Mouse (Mus musculus) heart, embryonic 14.5 days (tissue): ENCODE results near the gene Lat. TPM values are rescaled to one million over a fixed set of nuclear protein-coding genes. Genes with fewer than 3 reads are reported as not detected.
A peak's percentile ranks its signal among the peaks of the same experiment; 100 is the strongest.

Experiments used
- ATAC-seq: fragments of 200-750 bp; cut with Nextera tagmentation; 2 replicates; pipeline ENCODE4 v1.8.0; 2017; ENCODE audit warnings: low read depth, moderate TSS enrichment; ENCODE audit not compliant: insufficient number of reproducible peaks, insufficient read depth, low FRiP score
- H3K27ac ChIP-seq, 2 experiments: fragments of 200-500 bp in 1 of 2; fragments of 300-500 bp in 1 of 2; sonication (generic) in 1 of 2; replicated peaks in 1 of 2; 2 replicates each; pipeline ENCODE4 v1.5.1; 2012 to 2014; ENCODE audit warnings: low read depth in 2 of 2, low read length in 2 of 2, control low read depth in 1 of 2, mild to moderate bottlenecking in 1 of 2, mixed read lengths in 1 of 2; ENCODE audit not compliant: control insufficient read depth in 1 of 2, insufficient read depth in 1 of 2
- H3K27me3 ChIP-seq: fragments of 300-500 bp; sonication (generic); 2 replicates; pipeline ENCODE4 v1.6.1; 2014; ENCODE audit warnings: mild to moderate bottlenecking, low read length, control low read depth; ENCODE audit not compliant: control insufficient read depth, insufficient read depth
- H3K36me3 ChIP-seq: fragments of 300-500 bp; sonication (generic); 2 replicates; pipeline ENCODE4 v1.6.1; 2014; ENCODE audit warnings: mild to moderate bottlenecking, control low read depth, low read length, mixed read lengths; ENCODE audit not compliant: control insufficient read depth, insufficient read depth
- H3K4me1 ChIP-seq, 2 experiments: fragments of 200-500 bp in 1 of 2; fragments of 300-500 bp in 1 of 2; sonication (generic) in 1 of 2; 2 replicates each; pipeline ENCODE4 v1.6.1; 2012 to 2014; ENCODE audit warnings: low read length in 2 of 2, control low read depth in 1 of 2, mixed read lengths in 1 of 2; ENCODE audit not compliant: control insufficient read depth in 2 of 2, insufficient read depth in 2 of 2
- H3K4me2 ChIP-seq: fragments of 300-500 bp; sonication (generic); 2 replicates; pipeline ENCODE4 v1.6.1; 2014; ENCODE audit warnings: mild to moderate bottlenecking, low read length
- H3K4me3 ChIP-seq, 2 experiments: fragments of 200-500 bp in 1 of 2; fragments of 300-500 bp in 1 of 2; sonication (generic) in 1 of 2; 2 replicates each; pipeline ENCODE4 v1.5.1; 2012 to 2014; ENCODE audit warnings: low read length in 2 of 2, mild to moderate bottlenecking in 2 of 2, control low read depth in 1 of 2, low read depth in 1 of 2, moderate library complexity in 1 of 2; ENCODE audit not compliant: control insufficient read depth in 1 of 2, insufficient read depth in 1 of 2
- H3K9ac ChIP-seq: fragments of 300-500 bp; sonication (generic); 2 replicates; pipeline ENCODE4 v1.6.1; 2014; ENCODE audit warnings: mild to moderate bottlenecking, low read length
- H3K9me3 ChIP-seq: fragments of 300-500 bp; sonication (generic); 2 replicates; pipeline ENCODE4 v1.6.1; 2016; ENCODE audit warnings: low read length, control low read depth; ENCODE audit not compliant: control insufficient read depth
- WGBS: fragments of 180-500 bp; shearing (Covaris S2); extraction: QIAGEN DNeasy Blood & Tissue Kit; methylation state at CpG from one replicate; pipeline ENCODE4 v1.1.7; 2014; 5-methylcytosine and 5-hydroxymethylcytosine counted together
- polyA plus RNA-seq: library from polyadenylated mRNA; unstranded; fragments of >200 nt; fragmentation: Nextera tagmentation; extraction: Ambion mirVana; gene quantifications from 2 replicates; pipeline ENCODE4 v1.2.1, GENCODE M21; 2014

Lat gene
- 3.3 and 3.4 TPM in 2 replicates for polyA plus RNA-seq

DNA sequence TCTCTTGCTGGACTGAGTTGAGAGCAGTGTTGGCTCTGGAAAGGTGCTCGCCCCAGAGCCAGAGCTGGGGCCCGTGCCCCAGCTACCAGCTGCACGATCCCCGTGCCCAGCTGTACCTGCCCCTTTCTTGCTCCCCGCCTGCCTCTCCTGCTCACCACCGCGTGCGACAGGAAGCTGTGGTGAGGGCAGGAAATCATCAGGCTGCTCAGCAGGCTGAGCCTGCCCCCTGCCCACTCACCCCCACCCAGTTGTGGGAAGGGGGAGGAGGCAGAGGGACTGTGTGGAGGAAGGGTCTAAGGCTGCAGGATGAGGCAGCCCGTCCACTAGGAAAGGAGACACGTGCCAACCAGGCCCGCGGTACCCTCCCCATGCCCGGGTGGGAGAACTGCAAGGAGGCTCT is at the start of gene Lat:
Gene Lat (minus strand): TSS at position 178 of the 400 bp plus-strand sequence.
- Histone ChIP-seq H3K4me2 (peak within 1 kb of the TSS; percentile 21; the same call in 1 of the 2 replicates), H3K9me3 (no peaks in the 10 kb centered on the region), H3K4me3 (0 out of 4 replicates have a peak within 1 kb of the TSS, but pooled peaks of 1 of the 2 experiments have one; percentile 8), H3K36me3 (peaks cover 52% of the 10 kb centered on the region), H3K27ac (no peak within 1 kb of the TSS), H3K4me1 (no peaks in the 10 kb centered on the region; a peak in 1 of 4 replicates), H3K27me3 (no peaks in the 10 kb centered on the region), H3K9ac (no peak within 1 kb of the TSS)
- ATAC-seq = 0 out of 2 replicates have a peak, but pooled peaks have one; percentile 43
- 57% methylated on average over 13 of the region's 13 CpGs for WGBS

DNA sequence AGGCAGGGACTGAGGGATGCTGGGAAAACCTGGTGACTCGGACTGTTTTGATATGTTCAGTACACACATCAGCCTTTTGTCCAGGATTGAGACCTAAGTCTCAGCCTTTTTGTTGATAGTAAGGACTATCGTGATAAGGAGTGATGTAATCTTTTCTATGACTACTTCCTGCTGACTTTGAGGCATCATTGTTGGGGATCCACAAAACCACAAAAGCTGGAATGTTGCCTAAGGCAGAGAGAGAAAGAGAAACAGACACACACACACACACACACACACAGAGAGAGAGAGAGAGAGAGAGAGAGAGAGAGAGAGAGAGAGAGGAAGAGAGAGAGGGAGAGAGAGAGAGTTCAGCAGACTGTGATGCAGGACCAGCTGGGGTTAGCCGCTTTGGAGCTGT is 49.1 kb upstream of the Lat start:
- H3K36me3 ChIP-seq = no peaks in the 10 kb centered on the region
- 34% methylated on average over 3 of the region's 3 CpGs for WGBS
- no peaks in the 10 kb centered on the region for H3K9me3 ChIP-seq
- no peak for ATAC-seq
- H3K27ac ChIP-seq = no peak overlapping the region
- no peaks in the 10 kb centered on the region for H3K4me1 ChIP-seq
- no peaks in the 10 kb centered on the region for H3K27me3 ChIP-seq
- no peak overlapping the region for H3K4me3 ChIP-seq
- H3K9ac ChIP-seq = no peak overlapping the region
- no peak overlapping the region for H3K4me2 ChIP-seq

DNA sequence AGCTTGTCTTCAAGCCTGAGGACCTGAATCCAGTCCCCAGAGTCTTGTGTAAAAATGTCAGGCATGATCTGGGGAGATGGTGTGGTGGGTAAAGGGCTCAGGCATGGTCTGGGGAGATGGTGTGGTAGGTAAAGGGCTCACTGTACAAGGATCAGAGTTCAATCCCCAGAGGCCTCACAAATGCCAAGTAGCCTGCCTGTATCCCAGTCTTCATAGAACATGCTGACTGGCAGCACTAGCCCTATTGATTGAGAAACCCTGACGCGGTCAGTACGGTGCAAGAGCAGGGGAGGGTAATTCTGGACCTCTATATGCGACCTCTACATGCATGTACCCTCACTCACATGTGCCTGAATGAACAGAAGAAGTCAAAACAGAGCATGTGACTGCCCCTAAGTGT is 48.2 kb upstream of the Lat start:
- no peak for ATAC-seq
- H3K9ac ChIP-seq = no peak overlapping the region
- H3K4me1 ChIP-seq = no peaks in the 10 kb centered on the region
- H3K27me3 ChIP-seq = no peaks in the 10 kb centered on the region
- no peak overlapping the region for H3K4me3 ChIP-seq
- H3K36me3 ChIP-seq = no peaks in the 10 kb centered on the region
- no peak overlapping the region for H3K4me2 ChIP-seq
- H3K27ac ChIP-seq = no peak overlapping the region
- no peaks in the 10 kb centered on the region for H3K9me3 ChIP-seq
- WGBS = 93% methylated on average over 4 of the region's 4 CpGs

DNA sequence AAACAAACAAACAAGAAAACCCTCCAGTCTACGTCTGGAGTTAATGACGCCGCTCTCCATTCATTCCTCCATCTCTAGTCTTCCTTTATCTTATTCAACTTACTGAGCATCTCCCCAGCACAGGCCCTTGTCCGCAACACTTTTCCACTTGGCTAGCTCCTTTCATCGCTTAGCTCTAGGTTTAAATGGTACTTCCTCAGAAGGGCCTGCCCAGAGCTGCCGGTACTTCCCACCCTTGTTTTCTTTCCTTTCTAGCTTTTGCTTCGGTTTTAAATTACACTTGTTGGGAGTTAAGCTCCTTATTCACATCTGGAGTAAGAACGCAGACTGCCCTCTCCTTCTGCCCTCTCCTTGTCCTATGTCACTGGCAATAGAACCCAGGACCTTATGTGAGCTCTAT is 47.7 kb upstream of the Lat start:
- Histone ChIP-seq H3K27me3 (no peaks in the 10 kb centered on the region; the same call in 1 of the 2 replicates), H3K27ac (no peak overlapping the region), H3K9me3 (no peaks in the 10 kb centered on the region), H3K4me2 (no peak overlapping the region), H3K4me1 (no peaks in the 10 kb centered on the region), H3K36me3 (no peaks in the 10 kb centered on the region), H3K9ac (no peak overlapping the region), H3K4me3 (no peak overlapping the region)
- no peak for ATAC-seq
- WGBS = 51% methylated on average over 8 of the region's 8 CpGs

DNA sequence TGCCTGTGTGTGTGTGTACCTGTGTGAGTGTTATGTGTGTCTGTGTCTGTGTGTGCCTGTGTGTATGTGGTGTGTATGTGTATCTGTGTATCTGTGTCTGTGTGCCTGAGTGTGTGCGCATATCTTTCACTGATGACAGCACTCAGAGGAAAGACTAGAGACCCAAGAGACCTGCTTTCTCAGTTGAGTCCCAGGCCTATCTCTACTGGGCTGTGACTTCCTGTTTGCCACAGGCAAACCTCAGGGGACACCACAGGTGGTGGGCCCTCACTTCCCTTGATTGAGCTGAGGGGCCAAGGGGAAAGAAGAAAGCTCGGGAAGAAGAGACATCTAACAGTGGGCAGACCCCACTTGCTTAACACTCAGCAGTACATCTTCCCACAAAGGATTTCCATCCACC is 47.2 kb upstream of the Lat start:
- Histone ChIP-seq H3K9me3 (no peaks in the 10 kb centered on the region), H3K4me3 (no peak overlapping the region), H3K4me2 (no peak overlapping the region), H3K27ac (no peak overlapping the region), H3K36me3 (no peaks in the 10 kb centered on the region), H3K9ac (no peak overlapping the region), H3K27me3 (no peaks in the 10 kb centered on the region; the same call in 1 of the 2 replicates), H3K4me1 (no peaks in the 10 kb centered on the region)
- 36% methylated on average over 2 of the region's 2 CpGs for WGBS
- ATAC-seq = no peak

DNA sequence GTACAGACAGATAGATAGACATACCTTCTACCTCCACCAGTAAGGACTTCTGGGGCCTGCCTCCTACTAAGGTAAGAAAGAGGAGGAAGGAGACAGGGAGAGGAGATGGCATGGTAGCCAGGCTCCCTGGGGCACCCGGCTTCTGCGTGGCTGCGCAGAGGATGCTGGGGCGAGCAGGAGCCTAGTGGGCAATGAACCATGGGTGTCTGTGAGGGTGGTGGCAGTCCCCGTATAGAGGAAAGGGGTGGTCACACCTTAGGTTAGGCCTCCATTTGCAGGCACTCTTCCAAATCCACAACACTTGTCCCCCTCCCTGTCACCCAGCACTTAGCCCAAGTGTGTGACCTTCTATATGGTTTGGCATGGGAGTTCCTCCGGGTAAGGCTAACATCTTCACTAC is 45.4 kb upstream of the Lat start, which contains the start of gene Cd19:
Gene Cd19 (minus strand): TSS at position 165 of the 400 bp plus-strand sequence.
- Histone ChIP-seq H3K9me3 (no peaks in the 10 kb centered on the region), H3K4me2 (no peak within 1 kb of the TSS), H3K27ac (no peak within 1 kb of the TSS), H3K9ac (no peak within 1 kb of the TSS), H3K27me3 (no peaks in the 10 kb centered on the region; the same call in 1 of the 2 replicates), H3K4me1 (no peaks in the 10 kb centered on the region), H3K36me3 (no peaks in the 10 kb centered on the region), H3K4me3 (no peak within 1 kb of the TSS)
- 82% methylated on average over 6 of the region's 6 CpGs for WGBS
- no peak for ATAC-seq

DNA sequence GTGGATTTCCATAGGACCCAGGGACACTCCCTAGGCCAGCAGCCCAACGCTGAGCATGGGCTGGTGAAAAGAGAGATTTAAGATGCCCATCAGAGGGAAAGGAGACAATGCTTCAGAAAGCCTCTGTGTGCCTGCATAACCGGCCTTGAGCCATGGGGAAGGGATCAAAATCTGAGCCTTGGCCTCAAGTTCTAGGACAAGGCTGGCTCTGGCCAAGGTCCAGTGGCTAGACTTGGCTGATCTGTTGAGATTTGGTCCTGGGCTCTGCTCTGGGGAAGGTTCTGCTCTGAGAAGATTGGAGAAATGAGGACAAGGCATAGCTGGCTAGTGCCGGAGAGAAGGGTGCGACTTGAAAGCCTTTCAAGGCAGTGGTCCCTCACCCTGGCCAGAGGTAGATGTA is 41.7 kb upstream of the Lat start:
- Histone ChIP-seq H3K4me2 (no peak overlapping the region), H3K27me3 (no peaks in the 10 kb centered on the region; the same call in 1 of the 2 replicates), H3K9ac (no peak overlapping the region), H3K4me1 (no peaks in the 10 kb centered on the region), H3K4me3 (no peak overlapping the region), H3K9me3 (no peaks in the 10 kb centered on the region), H3K27ac (no peak overlapping the region), H3K36me3 (no peaks in the 10 kb centered on the region)
- ATAC-seq = no peak
- WGBS = 85% methylated on average over 4 of the region's 4 CpGs

DNA sequence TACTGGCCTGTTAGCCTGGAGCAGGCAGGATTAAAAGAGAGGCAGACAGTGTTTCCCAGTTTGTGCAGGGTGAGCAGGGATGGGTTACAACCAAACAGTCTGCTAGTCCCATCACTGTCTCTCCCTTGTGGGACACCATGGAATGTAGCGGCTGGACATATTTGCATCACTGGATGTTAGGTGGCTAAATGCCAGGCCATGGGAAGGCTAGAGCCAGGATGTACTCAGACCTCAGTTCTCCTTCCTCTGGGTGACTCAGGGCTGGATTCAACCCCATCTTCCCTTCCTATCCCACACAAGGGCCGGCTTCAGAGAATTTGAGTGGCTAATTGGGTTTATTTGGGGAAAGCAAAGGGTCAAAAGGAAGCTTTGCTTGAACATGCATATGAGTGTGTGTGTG is 39.3 kb upstream of the Lat start:
- Histone ChIP-seq H3K9me3 (no peaks in the 10 kb centered on the region), H3K9ac (no peak overlapping the region), H3K4me1 (no peaks in the 10 kb centered on the region), H3K27ac (no peak overlapping the region), H3K36me3 (no peaks in the 10 kb centered on the region), H3K4me3 (no peak overlapping the region), H3K27me3 (no peaks in the 10 kb centered on the region; the same call in 1 of the 2 replicates), H3K4me2 (no peak overlapping the region)
- ATAC-seq = no peak
- 69% methylated on average over 2 of the region's 2 CpGs for WGBS
